Mouse (Mus musculus): ENCODE data around the gene Hdac9. TPM values are rescaled to one million over a fixed set of nuclear protein-coding genes. Genes with fewer than 3 reads are reported as not detected.
A peak's percentile ranks its signal among the peaks of the same experiment; 100 is the strongest.

Gene Hdac9
- polyA plus RNA-seq, 2 experiments from 2014 or later, result 3.2 to 3.6 TPM

- ATAC-seq, result peak; percentile 62
Observed at GRCm38 (mm10) chr12:34806528-34806927, 110.4 kb downstream of the Hdac9 start.

GRCm38 (mm10) chr12:34803721-34804120, 113.2 kb downstream of the Hdac9 start:
- ATAC-seq, result no peak

- peak; percentile 81 for ATAC-seq
Observed at GRCm38 (mm10) chr12:34802308-34802707, 114.6 kb downstream of the Hdac9 start.

DNA sequence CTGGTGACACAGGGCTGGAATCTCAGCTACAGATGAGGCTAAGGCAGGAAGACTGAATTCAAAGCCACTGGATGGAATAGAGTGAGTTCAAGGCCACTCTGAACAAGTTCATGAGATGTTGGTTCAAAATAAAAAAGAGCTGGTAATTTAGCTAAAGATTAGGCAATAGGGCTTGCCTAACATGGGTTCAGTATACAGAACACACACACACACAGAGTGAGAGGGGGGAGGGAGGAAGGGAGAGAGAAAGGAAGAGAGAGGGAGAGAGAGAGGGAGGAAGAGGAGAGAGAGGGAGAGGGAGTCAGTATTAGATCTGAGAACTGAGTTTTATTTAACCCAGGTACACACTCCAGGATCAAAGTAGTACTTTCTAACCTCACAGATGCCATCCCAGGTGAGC, 115.1 kb downstream of the Hdac9 start:
- ATAC-seq, result peak; percentile 7

- no peak for ATAC-seq
Observed at GRCm38 (mm10) chr12:34797389-34797788, 119.5 kb downstream of the Hdac9 start.

- ATAC-seq, result no peak
Observed at GRCm38 (mm10) chr12:34795487-34795886, 121.4 kb downstream of the Hdac9 start.

DNA sequence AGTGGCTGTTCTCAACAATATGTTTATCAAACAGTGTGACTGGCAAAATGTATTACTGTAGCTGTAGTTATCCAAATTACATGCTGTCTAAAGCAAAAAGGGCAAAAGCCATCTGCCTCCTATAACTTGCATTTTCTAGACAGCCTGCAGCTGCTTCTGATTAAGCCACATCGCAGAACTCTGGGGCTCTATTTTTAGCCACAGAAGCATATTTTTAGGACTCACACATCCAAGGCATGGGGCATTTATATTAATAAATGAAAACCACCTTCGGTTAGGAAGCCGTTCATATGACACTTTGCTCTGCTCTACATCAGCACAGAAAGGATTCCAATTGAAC, 124.8 kb downstream of the Hdac9 start:
- no peak for ATAC-seq

- no peak for ATAC-seq
Observed at GRCm38 (mm10) chr12:34791213-34792112, 125.4 kb downstream of the Hdac9 start.

DNA sequence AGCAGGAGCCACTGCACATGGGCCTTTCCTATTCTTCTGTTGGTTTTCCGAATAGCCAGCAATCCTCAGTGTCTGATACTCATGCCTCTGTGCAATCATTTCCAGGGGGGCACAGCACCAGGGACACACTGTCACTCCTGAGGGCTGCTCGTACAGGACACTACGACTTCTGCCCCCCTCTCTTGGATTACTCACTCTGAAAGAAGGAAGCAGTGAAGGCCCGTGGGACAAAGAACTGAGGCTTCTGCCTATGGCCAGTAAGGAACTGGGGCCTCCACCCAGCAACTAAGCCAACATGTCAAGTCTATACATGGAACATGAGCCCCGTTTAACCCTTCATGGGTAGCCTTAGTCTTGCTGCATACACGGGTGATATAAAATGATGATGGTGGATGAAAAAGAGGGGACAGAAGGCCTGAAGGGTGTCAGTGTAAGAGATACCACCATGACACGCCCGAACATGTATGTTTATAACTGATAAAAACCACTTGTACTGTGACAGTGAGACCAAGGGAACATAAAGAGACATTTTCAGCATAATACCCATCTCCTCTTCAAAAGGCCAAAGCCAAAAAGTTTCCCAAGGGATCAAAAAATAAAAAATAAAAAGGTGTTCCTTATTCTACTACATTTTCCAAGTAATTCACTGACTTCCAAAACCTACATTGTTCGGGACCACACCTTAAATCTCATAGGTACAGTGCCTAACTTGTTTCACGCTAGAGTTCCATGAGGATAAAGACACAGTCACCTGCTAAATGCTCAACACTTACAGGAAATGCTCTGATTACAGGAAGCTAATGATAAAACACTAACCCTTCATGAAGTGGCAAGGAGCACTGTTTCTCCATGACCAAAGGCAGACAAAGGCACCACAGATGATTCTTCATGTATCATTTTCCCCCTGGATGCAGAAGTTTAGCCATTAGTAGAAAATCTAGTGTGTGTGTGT, 127.6 kb downstream of the Hdac9 start:
- no peak for ATAC-seq

DNA sequence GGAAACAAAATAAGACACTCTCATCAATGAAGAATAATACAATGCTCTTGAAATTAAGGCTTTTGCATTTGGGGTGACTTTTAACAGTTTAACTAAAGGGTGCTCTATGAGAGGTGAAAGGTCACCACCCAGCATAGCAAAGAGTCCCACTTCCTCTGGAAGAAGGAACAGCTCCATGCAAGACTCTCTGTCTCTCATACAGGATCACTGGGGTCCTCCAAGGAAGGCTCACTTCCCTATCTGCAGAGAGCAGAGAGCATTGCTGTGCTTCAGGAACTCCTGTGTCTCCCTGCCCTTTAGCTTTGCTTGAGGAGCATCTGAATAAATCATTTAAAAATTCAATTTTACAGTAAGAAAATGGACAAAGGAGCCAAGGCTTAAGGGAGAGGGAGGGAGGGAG, 129.5 kb downstream of the Hdac9 start:
- ATAC-seq, result no peak

- ATAC-seq, result no peak
Observed at GRCm38 (mm10) chr12:34783574-34783973, 133.3 kb downstream of the Hdac9 start.

- ATAC-seq, result no peak
Observed at GRCm38 (mm10) chr12:34779368-34779957, 137.4 kb downstream of the Hdac9 start.

DNA sequence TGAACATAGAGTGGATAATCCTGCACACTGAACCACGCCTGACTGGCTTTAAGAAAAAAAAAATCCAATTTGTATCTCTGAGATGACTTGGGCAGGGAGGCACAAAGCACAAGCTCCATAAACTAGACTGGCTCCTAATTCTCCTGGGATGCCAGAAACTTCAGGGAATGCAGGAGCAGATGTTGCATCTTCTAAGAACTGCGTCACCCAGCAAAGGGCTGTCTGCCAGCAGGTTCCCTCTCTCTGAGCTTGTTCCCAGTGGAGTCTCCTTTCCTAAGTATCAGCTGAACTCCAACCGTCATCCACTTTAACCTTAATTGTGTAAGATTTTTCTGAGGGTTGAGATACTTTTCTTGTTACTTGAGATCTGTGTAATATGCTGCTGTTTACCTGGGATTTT, 140.7 kb downstream of the Hdac9 start:
- ATAC-seq, result no peak

DNA sequence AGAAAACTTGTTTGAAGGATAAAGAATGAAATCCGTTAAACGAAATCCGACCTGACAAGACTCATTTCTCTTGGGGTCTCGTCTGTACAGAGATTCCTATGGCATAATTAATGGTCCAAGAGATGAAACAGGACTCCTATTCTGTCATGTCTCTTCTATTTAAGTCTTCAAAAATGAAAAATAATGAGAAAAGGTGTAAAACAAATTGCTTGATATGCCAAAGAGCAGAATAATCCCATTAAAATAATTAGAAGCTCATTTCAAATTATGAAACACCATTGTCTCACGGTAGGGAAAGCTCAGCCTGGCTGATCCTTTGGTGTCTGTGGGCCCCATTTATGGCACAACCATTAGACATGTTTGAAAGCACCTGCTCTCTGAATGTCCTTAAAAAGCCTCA, 142.8 kb downstream of the Hdac9 start:
- no peak for ATAC-seq

- ATAC-seq, result no peak
Observed at GRCm38 (mm10) chr12:34767226-34767775, 149.6 kb downstream of the Hdac9 start.

DNA sequence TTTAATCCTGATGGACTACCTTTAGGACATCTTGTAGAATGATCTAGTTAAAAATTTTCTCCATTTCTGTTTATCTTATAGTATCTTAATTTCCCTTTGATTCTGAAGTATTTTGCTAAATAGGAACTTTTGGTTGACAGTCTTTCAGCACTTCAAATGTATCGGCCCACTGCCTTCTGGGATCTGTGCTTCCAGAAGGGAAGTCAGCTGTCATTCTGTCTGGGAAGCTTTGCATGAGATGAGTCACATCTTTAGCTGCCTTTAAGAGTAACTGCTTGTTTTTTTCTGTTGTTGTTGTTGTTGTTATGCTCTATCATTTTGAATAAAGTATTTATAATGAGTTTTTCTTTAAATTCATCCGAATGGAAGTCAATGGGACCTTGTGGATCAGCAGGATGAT, 169.6 kb downstream of the Hdac9 start:
- ATAC-seq, result no peak

DNA sequence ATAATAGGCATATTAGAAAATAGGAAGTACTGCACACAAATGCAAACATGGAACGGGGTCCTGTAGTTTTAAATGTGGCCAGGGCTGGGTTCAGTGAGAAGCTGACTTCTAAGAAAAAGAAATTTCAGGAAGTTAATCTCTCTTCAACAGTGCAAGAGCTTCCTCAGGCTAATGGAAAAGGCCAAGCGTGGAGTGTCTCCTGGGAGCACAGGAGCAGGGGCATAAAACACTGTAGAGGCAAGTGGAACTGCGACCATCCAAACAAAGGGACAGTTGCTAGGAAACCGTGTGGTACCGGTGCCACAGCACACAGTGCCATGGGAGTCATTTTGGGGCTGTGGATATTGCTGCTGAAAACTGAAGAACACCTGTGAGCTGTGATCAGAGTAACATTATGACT, 191.7 kb downstream of the Hdac9 start:
- ATAC-seq, result no peak

GRCm38 (mm10) chr12:34724274-34724673, 192.6 kb downstream of the Hdac9 start:
- ATAC-seq, result no peak

- no peak for ATAC-seq
Observed at GRCm38 (mm10) chr12:34722831-34723490, 193.9 kb downstream of the Hdac9 start.

GRCm38 (mm10) chr12:34720906-34721305, 196.0 kb downstream of the Hdac9 start:
- ATAC-seq, result no peak

DNA sequence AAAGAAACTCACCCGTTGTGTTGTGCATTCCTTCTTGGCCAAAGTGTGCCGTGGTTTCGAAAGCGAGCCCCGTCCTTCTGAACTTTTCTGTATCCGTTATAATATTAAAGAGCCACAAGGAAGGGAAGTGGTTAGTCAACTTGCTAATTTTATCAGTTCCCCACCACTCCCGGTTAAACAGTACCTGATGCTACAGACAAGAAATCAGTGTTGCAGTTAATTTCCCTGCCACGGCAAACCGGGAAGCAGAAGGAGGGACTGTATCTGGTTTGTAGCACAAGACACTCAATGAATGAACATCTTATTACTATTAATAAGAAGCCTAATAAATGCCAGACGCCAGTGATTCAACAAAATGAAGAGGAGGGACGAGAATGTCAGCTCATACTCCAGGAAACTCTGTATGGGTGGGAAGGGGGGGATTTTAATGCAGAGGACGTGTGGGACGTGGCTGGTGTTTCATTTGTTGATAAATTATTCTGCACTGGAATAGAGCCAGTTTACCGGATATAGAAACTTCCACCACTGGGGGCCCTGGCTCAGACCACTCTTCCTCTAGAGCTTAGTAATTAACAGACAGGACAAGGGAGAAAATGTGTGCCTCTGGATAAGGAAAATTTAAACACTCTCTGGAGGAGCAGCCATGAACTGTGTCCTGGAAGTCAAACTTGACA, 202.5 kb downstream of the Hdac9 start:
- peak; percentile 84 for ATAC-seq

GRCm38 (mm10) chr12:34697981-34698380, 218.9 kb downstream of the Hdac9 start:
- no peak for ATAC-seq
